Mouse (Mus musculus) liver, adult 2 months (tissue): ENCODE measurements at regions not wholly inside any gene's neighbourhood (a gene's known extent, or its start where the extent isn't known, plus 50 kb on each side); places are given as distances from the start of the nearest gene placed in this dataset.

ENCODE experiments used
- DNase-seq: peaks from one replicate; pipeline ENCODE4 v3.0.0-alpha.2; 2011; ENCODE audit warnings: low read depth, low spot score; ENCODE audit errors: extremely low read depth
- H3K27ac ChIP-seq: fragments of 200-500 bp; replicated peaks from 2 replicates; pipeline ENCODE4 v1.5.1; 2012; ENCODE audit warnings: low read depth, mild to moderate bottlenecking, control low read depth, inconsistent platforms, low read length; ENCODE audit not compliant: insufficient read depth
- H3K27me3 ChIP-seq: fragments of 200-500 bp; 2 replicates; pipeline ENCODE4 v1.6.1; 2012; ENCODE audit warnings: mild to moderate bottlenecking, moderate library complexity, low read length, inconsistent platforms; ENCODE audit not compliant: control insufficient read depth, insufficient read depth
- H3K36me3 ChIP-seq: fragments of 200-500 bp; 2 replicates; pipeline ENCODE4 v1.6.1; 2012; ENCODE audit warnings: low read length, inconsistent platforms; ENCODE audit not compliant: control insufficient read depth, insufficient read depth
- H3K4me1 ChIP-seq: fragments of 200-500 bp; 2 replicates; pipeline ENCODE4 v1.6.1; 2011; ENCODE audit warnings: low read length; ENCODE audit not compliant: control insufficient read depth, insufficient read depth
- H3K4me3 ChIP-seq: fragments of 200-500 bp; 2 replicates; pipeline ENCODE4 v1.5.1; 2011; ENCODE audit warnings: low read depth, mild to moderate bottlenecking, control low read depth, low read length, moderate library complexity; ENCODE audit not compliant: insufficient read depth
- H3K79me2 ChIP-seq: fragments of 200-500 bp; 2 replicates; pipeline ENCODE4 v1.6.1; 2012; ENCODE audit warnings: inconsistent platforms, mild to moderate bottlenecking, low read length, moderate library complexity; ENCODE audit not compliant: control insufficient read depth, insufficient read depth
- H3K9ac ChIP-seq: fragments of 200-500 bp; 2 replicates; pipeline ENCODE4 v1.6.1; 2012; ENCODE audit warnings: low read depth, mild to moderate bottlenecking, control low read depth, inconsistent platforms, low read length
- CTCF ChIP-seq: fragments of 200-500 bp; IDR thresholded peaks from 2 replicates; pipeline ENCODE4 v1.5.1; 2011; ENCODE audit warnings: low read depth, low read length, control low read depth
- POLR2A ChIP-seq: fragments of 200-500 bp; IDR thresholded peaks from 2 replicates; pipeline ENCODE4 v1.6.1; 2011; ENCODE audit warnings: low read length, control low read depth; ENCODE audit not compliant: insufficient read depth; ENCODE audit errors: extremely low read depth
- WGBS: fragments of 180-500 bp; shearing (Covaris S2); methylation state at CpG from one replicate; pipeline ENCODE4 v1.1.7; 2018; 5-methylcytosine and 5-hydroxymethylcytosine counted together

DNA sequence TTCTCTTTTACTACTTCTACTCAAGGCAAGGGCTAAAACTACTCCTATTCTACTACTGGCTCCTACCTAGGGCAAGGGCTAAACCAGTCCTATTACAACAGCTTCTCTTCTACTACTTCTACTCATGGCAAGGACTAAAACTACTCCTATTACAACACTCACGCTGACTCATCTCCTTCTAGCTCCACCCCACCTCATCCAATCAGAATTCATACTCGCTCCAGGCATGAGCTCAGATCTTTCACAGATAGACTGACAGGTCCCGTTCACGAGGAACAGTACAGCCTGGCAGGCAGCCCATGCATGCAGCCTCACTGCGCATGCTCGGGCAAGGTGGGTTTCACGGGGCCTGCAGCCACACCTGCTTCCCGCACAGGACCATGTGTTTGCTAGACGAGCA lies 79.6 kb upstream of the Nyx start:
- WGBS: 84% methylated on average over 9 of the region's 9 CpGs
- no peak for TF ChIP-seq CTCF
- TF ChIP-seq POLR2A: no peak

DNA sequence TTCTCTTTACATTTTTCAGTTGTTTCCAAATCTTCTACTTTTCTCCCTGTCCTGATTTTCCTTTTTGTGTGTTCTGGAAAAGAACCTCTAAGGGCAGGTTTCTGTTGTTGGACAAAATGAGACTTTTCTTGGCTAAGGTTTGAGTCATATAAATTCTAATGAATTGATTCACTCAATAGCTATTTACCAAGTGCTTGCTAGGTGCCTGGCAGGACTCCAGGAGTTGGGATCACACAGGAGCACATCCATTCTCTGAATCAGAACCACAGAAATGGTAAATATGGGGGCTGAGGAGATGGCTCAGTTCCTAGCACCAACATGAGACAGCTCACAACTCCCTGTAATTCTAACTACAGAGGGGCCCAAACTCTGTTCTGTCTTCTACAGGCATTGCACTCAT lies 67.4 kb upstream of the Nyx start:
- H3K9ac ChIP-seq: no peak overlapping the region
- H3K4me3 ChIP-seq: no peak overlapping the region
- no peak overlapping the region for H3K27ac ChIP-seq
- H3K36me3 ChIP-seq: no peaks in the 10 kb centered on the region
- TF ChIP-seq POLR2A (no peak), CTCF (no peak)
- no peak for DNase-seq
- H3K27me3 ChIP-seq: no peaks in the 10 kb centered on the region
- H3K4me1 ChIP-seq: no peaks in the 10 kb centered on the region
- no peaks in the 10 kb centered on the region for H3K79me2 ChIP-seq

More for the DNA sequence above, 79.6 kb upstream of the Nyx start:
- Histone ChIP-seq H3K4me1 (no peaks in the 10 kb centered on the region), H3K79me2 (no peaks in the 10 kb centered on the region), H3K27me3 (no peaks in the 10 kb centered on the region), H3K4me3 (no peak overlapping the region), H3K27ac (no peak overlapping the region), H3K9ac (no peak overlapping the region), H3K36me3 (no peaks in the 10 kb centered on the region)
- DNase-seq: no peak

DNA sequence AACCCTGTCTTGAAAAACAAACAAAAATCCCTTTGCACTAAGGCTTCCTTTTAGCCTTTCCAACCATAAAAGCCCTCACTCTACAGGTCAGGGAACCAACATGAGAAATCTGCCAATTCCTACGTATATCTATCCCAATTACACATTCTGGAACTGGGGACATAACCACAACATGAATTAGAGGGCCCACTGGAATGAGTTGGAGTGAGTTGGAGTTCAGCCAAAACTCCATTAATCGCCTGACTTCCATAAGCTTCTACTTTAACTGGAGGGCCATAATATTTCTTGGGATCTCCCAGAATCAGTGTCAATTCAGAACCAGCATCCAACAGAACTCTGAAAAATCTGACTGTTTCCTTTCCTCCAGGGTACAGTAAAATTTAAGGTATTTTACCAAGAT lies 53.2 kb upstream of the Nyx start:
- H3K9ac ChIP-seq: no peak overlapping the region

DNA sequence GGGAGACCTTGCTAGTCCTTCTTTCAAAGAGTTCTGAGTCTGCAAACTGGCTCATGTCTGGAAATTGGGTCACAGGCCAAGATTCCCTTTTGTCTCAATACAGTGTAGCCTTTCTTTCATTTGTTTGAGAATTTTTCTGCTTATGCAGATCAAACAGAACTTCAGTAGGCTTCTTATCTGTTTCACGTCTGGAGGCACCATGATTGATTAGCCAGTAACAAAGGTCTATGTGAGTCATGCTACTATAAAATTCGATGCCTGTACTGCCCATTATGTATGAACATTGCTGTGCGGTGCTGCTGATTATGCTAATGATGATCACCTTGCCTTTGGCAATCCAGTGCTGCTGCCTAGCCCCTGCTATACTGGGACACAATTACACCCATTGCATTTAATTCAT lies 52.8 kb upstream of the Nyx start:
- Histone ChIP-seq H3K27me3 (no peaks in the 10 kb centered on the region), H3K9ac (no peak overlapping the region), H3K4me3 (no peak overlapping the region), H3K27ac (no peak overlapping the region), H3K36me3 (no peaks in the 10 kb centered on the region), H3K4me1 (no peaks in the 10 kb centered on the region), H3K79me2 (no peaks in the 10 kb centered on the region)
- WGBS: 57% methylated on average over 3 of the region's 3 CpGs
- TF ChIP-seq CTCF (no peak), POLR2A (no peak)
- no peak for DNase-seq

More for the DNA sequence above, 53.2 kb upstream of the Nyx start:
- DNase-seq: no peak
- Histone ChIP-seq H3K36me3 (no peaks in the 10 kb centered on the region), H3K27me3 (no peaks in the 10 kb centered on the region), H3K27ac (no peak overlapping the region), H3K79me2 (no peaks in the 10 kb centered on the region), H3K4me3 (no peak overlapping the region), H3K4me1 (no peaks in the 10 kb centered on the region)
- WGBS: 85% methylated on average over 2 of the region's 2 CpGs
- no peak for TF ChIP-seq POLR2A
- no peak for TF ChIP-seq CTCF
